Mouse (Mus musculus): ENCODE results near the gene Cacna2d2. TPM values are rescaled to one million over a fixed set of nuclear protein-coding genes. Genes with fewer than 3 reads are reported as not detected.
"Not testable (repeated sequence)": the region's sequence is repeated elsewhere in the genome, so short reads cannot be mapped to it uniquely, and the experiment has no call there.

The Cacna2d2 gene
- total RNA-seq, 2 experiments from 2014 or later: 33.8 to 37.8 TPM

- intact Hi-C loops (cut with DNase I): no loop called here
- DNase-seq (ENCODE audit: extremely low spot score in 1 of 2, low spot score in 2 of 2): no peak
Observed at GRCm38 (mm10) chr9:107545199-107545598, 145.8 kb downstream of the Cacna2d2 start.

DNA sequence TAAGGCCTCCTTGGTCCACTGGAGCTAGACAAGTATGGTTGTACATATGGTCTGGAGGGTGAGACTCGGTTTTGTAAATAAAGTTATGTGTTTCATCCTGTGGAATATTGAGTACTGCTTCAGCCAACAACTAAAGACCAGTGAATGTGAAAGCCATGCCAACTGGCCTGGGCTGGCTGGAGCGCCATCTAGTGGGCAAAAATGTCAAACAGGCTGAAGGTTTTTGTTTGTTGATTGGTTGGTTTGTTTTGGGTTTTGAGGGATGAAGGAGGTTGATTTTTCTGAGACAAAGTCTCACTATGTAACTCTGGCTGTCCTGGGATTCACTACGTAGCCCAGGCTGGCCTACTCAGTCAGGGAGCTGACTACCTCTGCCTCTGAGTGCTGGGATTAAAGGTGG is 146.2 kb downstream of the Cacna2d2 start:
- peak; percentile 59 to 73 for DNase-seq (ENCODE audit: extremely low spot score in 1 of 2, low spot score in 2 of 2)
- intact Hi-C loops (cut with DNase I): no loop called here

DNA sequence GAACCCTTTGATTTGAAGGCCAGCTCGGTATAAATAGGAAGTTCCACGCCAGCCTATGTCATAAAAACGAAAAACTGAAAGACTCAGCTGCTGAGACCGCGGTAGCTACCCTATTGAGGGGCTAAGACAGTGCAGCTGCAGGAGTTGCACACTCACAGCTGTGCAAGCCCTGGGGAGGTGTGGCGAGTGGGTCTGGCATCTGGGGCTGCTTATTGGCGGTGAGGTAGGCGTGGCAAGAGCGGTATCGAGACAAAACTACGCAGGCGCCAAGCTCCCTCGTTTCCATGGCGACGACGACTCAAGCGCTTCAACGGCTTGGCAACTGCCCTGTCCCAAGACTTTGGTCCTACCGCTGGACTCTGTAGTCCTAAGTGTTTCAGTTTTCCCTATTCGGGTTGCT is 147.6 kb downstream of the Cacna2d2 start, which contains the start of gene Zmynd10:
Gene Zmynd10 (plus strand): TSS at position 273 of the 400 bp plus-strand sequence.
- intact Hi-C loops (cut with DNase I): no loop called here
- DNase-seq (ENCODE audit: extremely low spot score in 1 of 2, low spot score in 2 of 2): peak; percentile 85 to 93

DNA sequence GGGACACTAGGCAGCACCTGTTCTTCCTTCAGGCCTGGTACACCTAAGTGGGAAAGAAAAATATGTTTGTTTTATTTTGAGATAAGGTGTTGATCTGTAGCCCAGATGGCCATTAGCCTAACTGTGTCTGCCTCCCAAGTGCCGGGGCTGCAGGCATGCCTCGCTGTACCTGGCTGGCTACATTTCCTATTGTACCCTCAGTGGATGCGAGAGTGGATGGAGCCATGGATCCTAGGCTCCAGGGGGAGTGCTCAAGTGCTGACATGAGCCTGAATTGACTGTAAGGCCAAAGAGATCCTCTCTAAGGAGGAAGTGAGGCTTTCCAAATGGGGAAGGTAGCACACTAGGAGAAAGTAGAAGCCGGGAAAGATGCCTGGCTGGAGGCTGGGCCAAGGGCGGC is 148.5 kb downstream of the Cacna2d2 start:
- no peak for DNase-seq (ENCODE audit: extremely low spot score in 1 of 2, low spot score in 2 of 2)
- intact Hi-C loops (cut with DNase I): no loop called here

DNA sequence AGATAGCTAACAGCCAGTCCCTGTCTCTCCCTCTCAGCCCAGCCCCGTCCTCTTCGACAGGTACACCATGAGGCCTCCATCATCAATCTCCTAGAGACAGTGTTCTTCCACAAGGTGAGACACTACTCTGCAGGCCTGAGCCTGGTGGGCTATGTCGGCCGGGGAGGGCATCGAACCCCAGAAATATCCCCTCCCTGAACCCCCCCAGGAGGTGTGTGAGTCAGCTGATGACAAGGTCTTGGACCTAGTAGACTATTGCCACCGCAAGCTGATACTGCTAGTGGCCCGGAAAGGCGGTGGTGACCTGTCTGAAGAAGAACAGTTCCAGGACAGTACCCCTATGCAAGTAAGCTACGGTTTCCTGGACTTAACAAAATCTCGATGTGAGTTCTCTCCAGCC is 149.4 kb downstream of the Cacna2d2 start:
- DNase-seq (ENCODE audit: extremely low spot score in 1 of 2, low spot score in 2 of 2): no peak

DNA sequence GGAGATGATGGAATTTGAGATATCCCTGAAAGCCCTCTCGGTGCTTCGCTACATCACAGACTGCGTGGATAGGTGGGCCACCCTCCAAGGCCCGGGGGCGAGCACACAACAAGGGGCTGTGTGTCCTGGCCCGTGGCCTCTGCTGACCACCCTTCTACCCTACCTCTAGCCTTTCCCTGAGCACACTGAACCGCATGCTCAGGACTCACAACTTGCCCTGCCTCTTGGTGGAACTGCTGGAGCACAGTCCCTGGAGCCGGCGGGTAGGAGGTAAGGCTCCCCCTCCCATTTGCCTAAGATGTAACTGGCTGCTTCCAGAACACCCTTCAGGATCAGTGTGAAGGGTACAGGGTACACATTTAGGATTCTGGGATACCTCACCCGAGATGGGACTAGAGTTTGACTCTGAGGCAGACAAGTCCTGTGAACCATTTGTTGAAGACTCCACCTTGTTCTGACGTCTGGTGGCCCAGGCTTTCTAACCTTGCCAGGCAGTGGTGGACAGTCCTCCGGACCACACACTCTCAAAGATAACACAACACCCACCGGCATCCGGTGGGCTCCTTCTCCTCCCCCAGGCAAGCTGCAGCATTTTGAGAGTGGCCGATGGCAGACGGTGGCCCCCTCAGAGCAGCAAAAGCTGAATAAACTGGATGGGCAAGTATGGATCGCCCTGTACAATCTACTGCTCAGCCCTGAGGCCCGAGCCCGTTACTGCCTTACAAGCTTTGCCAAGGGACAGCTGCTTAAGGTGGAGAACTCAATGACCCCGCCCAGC is 150.1 kb downstream of the Cacna2d2 start:
- DNase-seq (ENCODE audit: extremely low spot score in 1 of 2, low spot score in 2 of 2): no peak
- intact Hi-C loops (cut with DNase I): no loop called here

More for the DNA sequence above, 149.4 kb downstream of the Cacna2d2 start:
- intact Hi-C loops (cut with DNase I): no loop called here

DNA sequence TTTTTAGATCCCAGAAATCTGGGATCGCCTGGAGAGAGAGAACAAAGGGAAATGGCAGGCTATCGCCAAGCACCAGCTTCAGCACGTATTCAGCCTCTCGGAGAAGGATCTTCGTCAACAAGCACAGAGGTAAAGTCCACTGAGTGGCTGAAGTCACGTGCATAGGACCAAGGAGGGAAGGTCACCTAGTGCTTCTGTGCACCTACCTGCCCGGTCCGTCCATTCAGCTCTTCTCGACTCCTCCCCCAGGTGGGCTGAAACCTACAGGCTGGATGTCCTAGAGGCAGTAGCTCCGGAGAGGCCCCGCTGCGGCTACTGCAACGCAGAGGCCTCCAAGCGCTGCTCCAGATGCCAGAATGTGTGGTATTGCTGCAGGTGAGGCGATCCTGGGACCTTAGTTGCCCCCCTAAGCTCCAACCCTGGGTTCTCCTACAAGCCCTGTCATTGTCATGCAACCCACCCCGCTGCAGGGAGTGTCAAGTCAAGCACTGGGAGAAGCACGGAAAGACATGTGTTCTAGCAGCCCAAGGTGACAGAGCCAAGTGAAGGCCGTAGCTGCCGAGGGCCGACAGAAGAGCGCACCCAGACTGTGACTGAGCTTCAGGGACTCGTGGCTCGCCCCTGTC is 151.2 kb downstream of the Cacna2d2 start:
- intact Hi-C loops (cut with DNase I): no loop called here
- DNase-seq (ENCODE audit: extremely low spot score in 1 of 2, low spot score in 2 of 2): no peak

DNA sequence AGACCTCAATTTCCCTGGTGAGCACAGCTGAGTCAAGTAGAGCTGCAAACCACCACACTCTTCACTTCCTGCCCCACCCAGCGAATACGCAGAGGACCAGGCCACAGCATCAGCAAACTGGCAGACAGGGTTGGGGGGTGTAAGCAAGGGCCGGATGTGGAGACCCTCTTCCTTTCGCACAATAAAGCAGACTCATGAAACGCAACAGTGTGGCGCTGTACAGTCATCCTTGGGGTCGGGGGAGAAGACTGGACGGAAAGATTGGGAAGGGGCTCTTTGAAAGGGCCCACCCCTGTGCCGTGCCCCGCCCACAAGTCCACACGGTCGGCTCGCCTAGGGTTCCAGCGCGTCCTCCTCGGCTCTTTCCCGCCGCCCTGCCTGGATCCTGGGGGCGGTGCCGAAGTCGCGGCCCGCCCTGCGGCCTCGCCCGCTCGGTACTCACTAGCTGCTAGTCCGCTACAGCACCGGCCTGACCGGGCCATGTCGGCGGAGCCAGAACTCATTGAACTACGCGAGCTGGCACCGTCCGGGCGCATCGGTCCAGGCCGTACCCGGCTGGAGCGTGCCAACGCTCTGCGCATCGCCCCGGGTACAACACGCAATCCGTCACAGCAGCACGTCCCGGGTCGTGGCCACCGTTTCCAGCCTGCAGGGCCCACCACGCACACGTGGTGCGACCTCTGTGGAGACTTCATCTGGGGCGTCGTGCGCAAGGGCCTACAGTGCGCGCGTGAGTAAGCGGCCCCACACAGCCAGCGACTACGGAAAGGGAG is 151.9 kb downstream of the Cacna2d2 start, which contains the start of gene Rassf1:
Gene Rassf1 (plus strand): TSS at position 439 of the 773 bp plus-strand sequence.
- intact Hi-C loops (cut with DNase I): no loop called here
- peak in 1 of 2 experiments; percentile 73 for DNase-seq (ENCODE audit: extremely low spot score in 1 of 2, low spot score in 2 of 2)

DNA sequence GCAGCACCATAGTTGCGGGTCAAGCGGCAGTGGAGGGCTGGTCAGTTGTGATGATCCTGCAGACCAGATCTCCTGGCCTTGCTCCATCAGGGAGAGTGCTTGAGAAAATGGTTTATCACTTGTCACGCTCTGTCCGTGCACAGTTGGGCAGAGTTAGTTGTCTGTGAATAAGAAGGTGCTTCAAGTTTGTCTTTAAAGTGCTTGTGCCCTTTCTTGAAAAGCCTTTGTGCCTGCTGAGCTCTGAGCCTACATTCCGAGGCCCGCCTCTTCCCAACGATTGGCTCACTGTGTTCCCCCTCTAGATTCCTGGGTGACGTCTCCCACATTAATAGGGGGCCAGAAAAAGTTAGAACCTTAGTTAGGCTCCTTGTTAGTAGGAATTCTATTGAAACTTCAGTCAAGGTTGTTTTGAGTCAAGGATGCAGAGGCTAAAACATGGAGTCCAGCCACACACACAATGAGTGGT is 152.5 kb downstream of the Cacna2d2 start:
- intact Hi-C loops (cut with DNase I): no loop called here
- no peak for DNase-seq (ENCODE audit: extremely low spot score in 1 of 2, low spot score in 2 of 2)

DNA sequence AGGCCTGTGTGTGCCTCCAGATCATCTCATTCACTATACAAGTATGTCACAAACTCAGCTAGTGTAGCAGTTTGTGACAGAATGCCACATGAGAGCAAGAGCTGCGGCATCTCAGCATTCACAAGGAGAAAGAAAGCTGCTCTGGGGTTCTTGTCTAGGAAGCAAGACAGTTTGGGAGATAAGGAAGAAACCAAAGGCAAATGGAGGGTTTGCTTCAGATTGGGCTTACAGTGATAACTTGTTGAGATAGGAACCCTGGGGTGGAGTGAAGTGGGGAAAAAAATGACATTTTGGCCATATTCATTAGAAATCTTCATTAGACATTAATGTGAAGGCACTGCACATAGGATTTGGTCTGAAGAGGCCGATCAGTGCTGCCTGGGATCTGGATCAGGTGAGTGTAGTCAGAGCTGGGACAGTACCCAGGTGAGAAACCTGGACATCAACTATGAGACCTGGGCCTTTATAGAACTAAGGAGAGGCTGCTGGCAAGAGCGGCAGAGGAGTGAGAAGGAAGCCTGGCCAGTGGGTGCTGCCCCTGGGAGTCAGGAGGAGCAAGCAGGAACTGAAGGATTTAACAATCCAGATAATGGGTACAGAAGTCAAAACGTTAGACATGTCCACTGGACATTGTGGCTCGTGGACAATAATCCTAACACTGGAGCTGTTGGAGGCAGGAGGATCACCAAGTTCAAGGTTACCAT is 153.4 kb downstream of the Cacna2d2 start:
- no peak for DNase-seq (ENCODE audit: extremely low spot score in 1 of 2, low spot score in 2 of 2)
- intact Hi-C loops (cut with DNase I): no loop called here

- DNase-seq (ENCODE audit: extremely low spot score in 1 of 2, low spot score in 2 of 2): peak in 1 of 2 experiments; percentile 59
- intact Hi-C loops (cut with DNase I): no loop called here
Observed at GRCm38 (mm10) chr9:107553541-107554318, 154.3 kb downstream of the Cacna2d2 start.

- DNase-seq (ENCODE audit: extremely low spot score in 1 of 2, low spot score in 2 of 2): peak; percentile 92 to 96
- intact Hi-C loops (cut with DNase I): no loop called here
Observed at GRCm38 (mm10) chr9:107554319-107554825, 155.0 kb downstream of the Cacna2d2 start.

GRCm38 (mm10) chr9:107555031-107555457 is 155.6 kb downstream of the Cacna2d2 start:
- intact Hi-C loops (cut with DNase I): no loop called here
- peak in 1 of 2 experiments; percentile 75 for DNase-seq (ENCODE audit: extremely low spot score in 1 of 2, low spot score in 2 of 2)

GRCm38 (mm10) chr9:107555701-107556100 is 156.3 kb downstream of the Cacna2d2 start:
- no peak for DNase-seq (ENCODE audit: extremely low spot score in 1 of 2, low spot score in 2 of 2)

DNA sequence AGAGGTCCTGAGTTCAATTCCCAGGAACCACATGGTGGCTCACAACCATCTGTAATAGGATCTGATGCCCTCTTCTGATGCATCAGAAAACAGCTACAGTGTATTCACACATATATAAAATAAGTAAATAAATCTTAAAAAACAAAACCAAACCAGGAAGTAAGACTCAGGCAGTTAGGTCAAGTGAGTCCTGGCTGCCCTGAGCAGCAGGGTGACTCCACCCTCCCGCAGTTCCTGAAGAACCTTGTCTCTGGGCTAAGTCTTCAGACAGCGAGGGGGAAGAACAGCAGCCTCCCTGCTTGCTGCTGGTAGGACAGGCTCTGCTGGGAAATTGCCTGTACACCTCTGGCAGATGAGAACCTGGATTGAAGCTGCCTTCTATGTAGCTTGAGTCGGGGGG is 156.9 kb downstream of the Cacna2d2 start:
- no peak for DNase-seq (ENCODE audit: extremely low spot score in 1 of 2, low spot score in 2 of 2)
- intact Hi-C loops (cut with DNase I): no loop called here

More at GRCm38 (mm10) chr9:107555701-107556100, 156.3 kb downstream of the Cacna2d2 start:
- intact Hi-C loops (cut with DNase I): no loop called here

DNA sequence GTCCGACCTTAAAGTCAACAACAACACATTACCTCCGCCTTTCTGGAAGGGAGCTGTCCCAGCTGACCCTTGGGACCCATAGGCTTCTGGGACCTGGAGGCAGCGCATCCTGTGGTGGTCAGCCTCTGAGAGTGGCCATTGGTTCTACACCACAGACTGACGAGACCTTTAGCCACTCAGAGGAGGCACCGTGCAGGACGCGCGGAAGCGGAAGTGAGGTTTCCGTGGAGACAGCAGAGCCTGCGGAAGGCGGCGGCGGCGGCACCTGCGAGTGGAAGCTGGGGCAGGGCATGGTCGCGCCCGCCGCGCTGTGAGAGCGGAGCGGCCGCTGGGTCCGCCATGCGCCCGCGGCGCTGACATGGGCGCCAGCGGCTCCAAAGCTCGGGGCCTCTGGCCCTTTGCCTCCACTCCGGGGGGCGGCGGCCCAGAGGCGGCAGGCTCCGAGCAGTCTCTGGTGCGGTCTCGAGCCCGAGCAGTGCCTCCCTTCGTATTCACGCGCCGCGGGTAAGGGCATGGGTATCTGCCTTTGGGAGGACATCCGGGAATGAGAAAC is 163.7 kb downstream of the Cacna2d2 start, which contains the start of gene Tusc2:
Gene Tusc2 (plus strand): TSS at position 227 of the 553 bp plus-strand sequence.
- intact Hi-C loops (cut with DNase I): no loop called here
- peak; percentile 95 to 96 for DNase-seq (ENCODE audit: extremely low spot score in 1 of 2, low spot score in 2 of 2)

DNA sequence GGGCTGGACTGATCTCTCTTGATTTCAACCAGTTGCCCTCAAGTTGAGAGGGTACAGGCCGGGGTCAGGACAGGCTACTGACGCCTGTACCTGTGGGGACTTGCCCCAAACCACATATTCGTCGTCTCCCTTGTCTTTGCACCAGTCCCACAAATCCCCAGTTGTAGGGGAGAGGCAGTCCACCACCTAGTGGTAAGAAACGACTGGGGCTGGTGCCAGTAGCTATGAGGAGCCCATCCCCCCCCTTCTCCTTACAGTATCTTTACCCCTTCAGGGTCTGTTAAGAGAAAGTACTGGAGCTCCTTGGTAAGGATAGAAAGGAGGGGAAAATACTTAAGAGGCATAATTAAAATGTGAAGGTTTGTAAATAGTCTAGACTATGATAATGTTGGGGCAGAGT is 166.1 kb downstream of the Cacna2d2 start:
- intact Hi-C loops (cut with DNase I); DNase-seq (ENCODE audit: extremely low spot score in 1 of 2, low spot score in 2 of 2): not testable (repeated sequence)
